Mouse (Mus musculus) neural tube, embryonic 11.5 days (tissue): ENCODE data around the gene Igf2r. TPM values are rescaled to one million over a fixed set of nuclear protein-coding genes. Genes with fewer than 3 reads are reported as not detected.

Experiments used
- ATAC-seq: fragments of 200-750 bp; cut with Nextera tagmentation; 2 replicates; pipeline ENCODE4 v1.8.0; 2017; ENCODE audit warnings: moderate number of reproducible peaks, mild to moderate bottlenecking, moderate TSS enrichment, moderate library complexity; ENCODE audit not compliant: insufficient read depth, low FRiP score, low TSS enrichment
- DNase-seq: peaks from one replicate; pipeline ENCODE4 v3.0.0-alpha.2; 2015; ENCODE audit warnings: low spot score
- H3K27ac ChIP-seq: fragments of 300-500 bp; sonication (generic); 2 replicates; pipeline ENCODE4 v1.5.1; 2014; ENCODE audit warnings: low read depth, mild to moderate bottlenecking, low read length
- H3K27me3 ChIP-seq: fragments of 300-500 bp; sonication (generic); 2 replicates; pipeline ENCODE4 v1.6.1; 2014; ENCODE audit warnings: mild to moderate bottlenecking, low read length, mixed read lengths; ENCODE audit not compliant: control insufficient read depth, insufficient read depth
- H3K36me3 ChIP-seq: fragments of 300-500 bp; sonication (generic); 2 replicates; pipeline ENCODE4 v1.6.1; 2014; ENCODE audit warnings: mild to moderate bottlenecking, low read length, moderate library complexity, mixed read lengths; ENCODE audit not compliant: control insufficient read depth, insufficient read depth
- H3K4me1 ChIP-seq: fragments of 300-500 bp; sonication (generic); 2 replicates; pipeline ENCODE4 v1.6.1; 2014; ENCODE audit warnings: low read length, mixed read lengths; ENCODE audit not compliant: control insufficient read depth, insufficient read depth
- H3K4me2 ChIP-seq: fragments of 300-500 bp; sonication (generic); 2 replicates; pipeline ENCODE4 v1.6.1; 2014; ENCODE audit warnings: low read depth, mild to moderate bottlenecking, moderate library complexity
- H3K4me3 ChIP-seq: fragments of 300-500 bp; sonication (generic); 2 replicates; pipeline ENCODE4 v1.5.1; 2014; ENCODE audit warnings: low read depth, low read length
- H3K9ac ChIP-seq: fragments of 300-500 bp; sonication (generic); 2 replicates; pipeline ENCODE4 v1.6.1; 2014; ENCODE audit warnings: mild to moderate bottlenecking, low read length
- H3K9me3 ChIP-seq: fragments of 300-500 bp; sonication (generic); 2 replicates; pipeline ENCODE4 v1.6.1; 2016; ENCODE audit warnings: low read length; ENCODE audit not compliant: control insufficient read depth
- WGBS: fragments of 180-500 bp; shearing (Covaris S2); extraction: QIAGEN DNeasy Blood & Tissue Kit; methylation state at CpG from one replicate; pipeline ENCODE4 v1.1.7; 2014; 5-methylcytosine and 5-hydroxymethylcytosine counted together
- polyA plus RNA-seq: library from polyadenylated mRNA; unstranded; fragments of >200 nt; fragmentation: Nextera tagmentation; extraction: Ambion mirVana; gene quantifications from 2 replicates; pipeline ENCODE4 v1.2.1, GENCODE M21; 2014

The Igf2r gene
- polyA plus RNA-seq, 1 experiment from 2014 or later, result 24.1 TPM

DNA sequence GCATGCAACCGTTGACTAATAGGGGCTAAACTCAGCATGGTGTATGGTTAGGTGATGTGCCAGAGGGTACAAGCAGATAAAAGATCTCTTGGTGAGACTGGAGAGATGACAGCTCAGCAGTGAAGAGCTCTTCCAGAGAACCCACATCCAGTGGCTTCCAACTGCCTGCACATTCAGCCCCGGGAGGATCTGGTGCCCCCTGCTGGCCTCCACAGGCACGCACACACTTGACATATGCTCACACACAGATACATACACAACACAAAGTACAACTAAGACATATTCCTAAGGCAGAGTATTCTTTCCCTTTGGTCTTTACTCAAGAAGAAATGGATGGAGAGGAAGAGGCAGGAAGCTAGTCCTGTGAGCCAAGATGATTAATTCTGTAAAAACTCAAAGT, 129.9 kb downstream of the Igf2r start:
- Histone ChIP-seq H3K9me3 (no peaks in the 10 kb centered on the region), H3K36me3 (no peaks in the 10 kb centered on the region), H3K4me2 (no peak overlapping the region), H3K27ac (no peak overlapping the region), H3K9ac (no peak overlapping the region), H3K4me3 (no peak overlapping the region), H3K27me3 (no peaks in the 10 kb centered on the region), H3K4me1 (no peaks in the 10 kb centered on the region)
- no peak for ATAC-seq
- WGBS, result 92% methylated on average over 3 of the region's 3 CpGs
- no peak for DNase-seq

DNA sequence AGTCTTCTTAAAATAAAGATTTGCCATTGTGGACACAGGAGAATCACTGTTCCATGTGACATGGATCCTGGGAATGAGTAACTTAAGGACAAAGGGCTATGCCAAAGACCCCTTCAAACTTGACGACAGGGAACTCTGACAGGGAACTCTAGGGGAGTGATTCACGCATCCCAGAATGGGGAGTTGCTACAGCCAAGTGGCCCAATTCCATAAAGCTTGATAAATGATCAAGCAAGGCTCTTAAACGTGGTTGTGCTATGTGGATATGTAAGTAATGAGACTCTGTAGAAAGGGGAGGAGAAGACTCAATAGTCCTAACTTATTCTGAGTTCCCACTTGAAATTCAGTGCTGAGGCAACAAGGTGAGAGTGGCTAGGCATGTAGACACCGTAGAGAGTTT, 134.7 kb downstream of the Igf2r start:
- WGBS, result 64% methylated on average over 4 of the region's 4 CpGs
- no peak overlapping the region for H3K4me2 ChIP-seq
- peaks cover 8% of the 10 kb centered on the region; the same call in 1 of the 2 replicates for H3K4me1 ChIP-seq

More for the DNA sequence above, 134.7 kb downstream of the Igf2r start:
- Histone ChIP-seq H3K36me3 (no peaks in the 10 kb centered on the region), H3K27ac (no peak overlapping the region), H3K9me3 (no peaks in the 10 kb centered on the region), H3K9ac (no peak overlapping the region), H3K4me3 (no peak overlapping the region), H3K27me3 (no peaks in the 10 kb centered on the region)
- DNase-seq, result no peak
- no peak for ATAC-seq

Other genes with a start within 250 kb of the Igf2r start
- not detected in 2 replicates for gene Slc22a2, start 185.5 kb downstream of the Igf2r start, polyA plus RNA-seq
- gene Slc22a1, start 93.8 kb downstream of the Igf2r start, polyA plus RNA-seq, result not detected in 2 replicates
- gene Mas1, start 98.5 kb upstream of the Igf2r start, polyA plus RNA-seq, result 0.19 and 0.28 TPM in 2 replicates
- not detected in 2 replicates for gene Mrgprh, start 106.4 kb upstream of the Igf2r start, polyA plus RNA-seq
- gene Pnldc1, start 140.6 kb upstream of the Igf2r start, polyA plus RNA-seq, result 1.2 and 2.9 TPM in 2 replicates
- gene Tcp1, start 146.0 kb upstream of the Igf2r start, polyA plus RNA-seq, result 530 and 560 TPM in 2 replicates
- gene Mrpl18, start 146.7 kb upstream of the Igf2r start, polyA plus RNA-seq, result 159 TPM in 2 replicates
- 0.42 and 1.0 TPM in 2 replicates for gene Acat3, start 170.9 kb upstream of the Igf2r start, polyA plus RNA-seq
- gene Acat2, start 191.1 kb upstream of the Igf2r start, polyA plus RNA-seq, result 332 and 361 TPM in 2 replicates
- 137 and 141 TPM in 2 replicates for gene Wtap, start 224.5 kb upstream of the Igf2r start, polyA plus RNA-seq
- 114 and 116 TPM in 2 replicates for gene Sod2, start 237.2 kb upstream of the Igf2r start, polyA plus RNA-seq